Mouse (Mus musculus): ENCODE data around the gene Adcy3. TPM values are rescaled to one million over a fixed set of nuclear protein-coding genes. Genes with fewer than 3 reads are reported as not detected.

Gene Adcy3
- polyA plus RNA-seq, 1 experiment from 2014 or later: 17.4 TPM

- Histone ChIP-seq H3K27ac (replicated peaks) (no peak overlapping the region), H3K9me3 (replicated peaks) (no peaks in the 10 kb centered on the region), H3K4me2 (replicated peaks) (no peak overlapping the region), H3K36me3 (0 out of 2 replicates have a peak, but pooled peaks cover 5% of the 10 kb centered on the region), H3K4me1 (no peaks in the 10 kb centered on the region), H3K4me3 (replicated peaks) (no peak overlapping the region), H3K9ac (no peak overlapping the region), H3K27me3 (no peaks in the 10 kb centered on the region)
- ATAC-seq (ENCODE audit: insufficient number of reproducible peaks, low FRiP score, low TSS enrichment, low read depth): no peak
- 77% methylated on average over 10 of the region's 10 CpGs for WGBS
Observed at GRCm38 (mm10) chr12:4245742-4246141, 112.8 kb downstream of the Adcy3 start.

- Histone ChIP-seq H3K4me2 (replicated peaks) (no peak overlapping the region), H3K4me3 (replicated peaks) (no peak overlapping the region), H3K9me3 (replicated peaks) (no peaks in the 10 kb centered on the region), H3K4me1 (no peaks in the 10 kb centered on the region), H3K27me3 (no peaks in the 10 kb centered on the region), H3K9ac (no peak overlapping the region), H3K27ac (replicated peaks) (no peak overlapping the region), H3K36me3 (peaks cover 22% of the 10 kb centered on the region)
- no peak for ATAC-seq (ENCODE audit: insufficient number of reproducible peaks, low FRiP score, low TSS enrichment, low read depth)
- WGBS: 85% methylated on average over 6 of the region's 6 CpGs
Observed at GRCm38 (mm10) chr12:4249786-4250185, 116.9 kb downstream of the Adcy3 start.

- WGBS: 86% methylated on average over 16 of the region's 16 CpGs
- Histone ChIP-seq H3K4me2 (replicated peaks) (no peak overlapping the region), H3K9me3 (replicated peaks) (no peaks in the 10 kb centered on the region), H3K27me3 (no peaks in the 10 kb centered on the region), H3K9ac (no peak overlapping the region), H3K4me1 (no peaks in the 10 kb centered on the region), H3K27ac (replicated peaks) (no peak overlapping the region), H3K4me3 (replicated peaks) (no peak overlapping the region), H3K36me3 (peaks cover 24% of the 10 kb centered on the region)
- no peak for ATAC-seq (ENCODE audit: insufficient number of reproducible peaks, low FRiP score, low TSS enrichment, low read depth)
Observed at GRCm38 (mm10) chr12:4252742-4253655, 120.1 kb downstream of the Adcy3 start.

Other genes with a start within 250 kb of the Adcy3 start
- gene Pomc, start 178.2 kb upstream of the Adcy3 start, polyA plus RNA-seq (2015; fragmentation: Nextera tagmentation; extraction: Ambion mirVana): 2.4 and 6.4 TPM in 2 replicates
- gene Efr3b, start 94.2 kb upstream of the Adcy3 start, polyA plus RNA-seq (2015; fragmentation: Nextera tagmentation; extraction: Ambion mirVana): 4.0 and 4.2 TPM in 2 replicates
- 6.1 and 7.2 TPM in 2 replicates for gene Dnajc27, start 50.5 kb upstream of the Adcy3 start, polyA plus RNA-seq (2015; fragmentation: Nextera tagmentation; extraction: Ambion mirVana)
- 4.7 and 5.2 TPM in 2 replicates for gene Ptrhd1, start 100.9 kb downstream of the Adcy3 start, polyA plus RNA-seq (2015; fragmentation: Nextera tagmentation; extraction: Ambion mirVana)
- 12.0 and 13.6 TPM in 2 replicates for gene Cenpo, start 101.2 kb downstream of the Adcy3 start, polyA plus RNA-seq (2015; fragmentation: Nextera tagmentation; extraction: Ambion mirVana)

Data from embryonic facial prominence, embryonic 15.5 days (tissue).